Mouse (Mus musculus): ENCODE results near the gene B230118H07Rik.

Gene B230118H07Rik

GRCm38 (mm10) chr2:101638979-101639839 is 10.1 kb downstream of the B230118H07Rik start:
- no peak for DNase-seq (ENCODE audit: low read depth)

GRCm38 (mm10) chr2:101628297-101629236 is 20.8 kb downstream of the B230118H07Rik start:
- DNase-seq (ENCODE audit: low read depth): peak; percentile 92

GRCm38 (mm10) chr2:101627227-101627626 is 22.1 kb downstream of the B230118H07Rik start:
- DNase-seq (ENCODE audit: low read depth): no peak

GRCm38 (mm10) chr2:101624526-101624925 is 24.8 kb downstream of the B230118H07Rik start, which contains the start of gene Rag2:
TSS of gene Rag2 (plus strand) at chr2:101624718.
- DNase-seq (ENCODE audit: low read depth): no peak

GRCm38 (mm10) chr2:101624011-101624410 is 25.3 kb downstream of the B230118H07Rik start:
- DNase-seq (ENCODE audit: low read depth): no peak

- DNase-seq (ENCODE audit: low read depth): no peak
These were observed 26.3 kb downstream of the B230118H07Rik start for GRCm38 (mm10) chr2:101623042-101623441.

GRCm38 (mm10) chr2:101621611-101622010 is 27.7 kb downstream of the B230118H07Rik start:
- DNase-seq (ENCODE audit: low read depth): no peak

GRCm38 (mm10) chr2:101620899-101621298 is 28.4 kb downstream of the B230118H07Rik start:
- no peak for DNase-seq (ENCODE audit: low read depth)

GRCm38 (mm10) chr2:101618373-101618772 is 31.0 kb downstream of the B230118H07Rik start:
- no peak for DNase-seq (ENCODE audit: low read depth)

- DNase-seq (ENCODE audit: low read depth): no peak
These were observed 33.6 kb downstream of the B230118H07Rik start for GRCm38 (mm10) chr2:101615464-101616305.

- DNase-seq (ENCODE audit: low read depth): no peak
These were observed 38.5 kb downstream of the B230118H07Rik start for GRCm38 (mm10) chr2:101610861-101611260.

- no peak for DNase-seq (ENCODE audit: low read depth)
These were observed 41.0 kb downstream of the B230118H07Rik start for GRCm38 (mm10) chr2:101608232-101608894.

- no peak for DNase-seq (ENCODE audit: low read depth)
These were observed 46.2 kb downstream of the B230118H07Rik start for GRCm38 (mm10) chr2:101603099-101603498.

GRCm38 (mm10) chr2:101600703-101601102 is 48.6 kb downstream of the B230118H07Rik start:
- DNase-seq (ENCODE audit: low read depth): peak; percentile 53

- DNase-seq (ENCODE audit: low read depth): no peak
These were observed 50.8 kb downstream of the B230118H07Rik start for GRCm38 (mm10) chr2:101598190-101599181.

- DNase-seq (ENCODE audit: low read depth): no peak
These were observed 52.1 kb downstream of the B230118H07Rik start for GRCm38 (mm10) chr2:101597186-101597585.

- no peak for DNase-seq (ENCODE audit: low read depth)
These were observed 54.7 kb downstream of the B230118H07Rik start for GRCm38 (mm10) chr2:101594681-101595080.

- no peak for DNase-seq (ENCODE audit: low read depth)
These were observed 56.4 kb downstream of the B230118H07Rik start for GRCm38 (mm10) chr2:101592886-101593285.

GRCm38 (mm10) chr2:101592023-101592841 is 57.1 kb downstream of the B230118H07Rik start:
- DNase-seq (ENCODE audit: low read depth): no peak

Measured in fibroblast of lung, adult 2 months (primary cell).